Mouse (Mus musculus): ENCODE results near the gene Ppm1k. TPM values are rescaled to one million over a fixed set of nuclear protein-coding genes. Genes with fewer than 3 reads are reported as not detected.

Ppm1k gene
- polyA plus RNA-seq, 1 experiment from 2014 or later, result 12.9 TPM

Other genes starting within 250 kb of the Ppm1k start
- not detected in 2 replicates for gene Vmn1r16, start 206.0 kb downstream of the Ppm1k start, polyA plus RNA-seq (2015; fragmentation: Nextera tagmentation; extraction: Ambion mirVana)
- not detected in 2 replicates for gene Vmn1r17, start 171.7 kb downstream of the Ppm1k start, polyA plus RNA-seq (2015; fragmentation: Nextera tagmentation; extraction: Ambion mirVana)
- gene Vmn1r18, start 139.7 kb downstream of the Ppm1k start, polyA plus RNA-seq (2015; fragmentation: Nextera tagmentation; extraction: Ambion mirVana), result not detected in 2 replicates
- gene Vmn1r19, start 131.7 kb downstream of the Ppm1k start, polyA plus RNA-seq (2015; fragmentation: Nextera tagmentation; extraction: Ambion mirVana), result not detected in 2 replicates
- 0.04 TPM in 1 of 2 replicates, not detected in the other for gene Vmn1r20, start 106.5 kb downstream of the Ppm1k start, polyA plus RNA-seq (2015; fragmentation: Nextera tagmentation; extraction: Ambion mirVana)
- gene Herc6, start 45.5 kb upstream of the Ppm1k start, polyA plus RNA-seq (2015; fragmentation: Nextera tagmentation; extraction: Ambion mirVana), result 4.4 and 5.5 TPM in 2 replicates
- 24.8 and 25.9 TPM in 2 replicates for gene Pyurf, start 156.6 kb upstream of the Ppm1k start, polyA plus RNA-seq (2015; fragmentation: Nextera tagmentation; extraction: Ambion mirVana)
- 15.8 and 18.9 TPM in 2 replicates for gene Lancl2, start 167.1 kb upstream of the Ppm1k start, polyA plus RNA-seq (2015; fragmentation: Nextera tagmentation; extraction: Ambion mirVana)

Data from heart, embryonic 15.5 days (tissue).